Mouse (Mus musculus) limb, embryonic 12.5 days (tissue): ENCODE measurements around the gene Nrip3. TPM values are rescaled to one million over a fixed set of nuclear protein-coding genes. Genes with fewer than 3 reads are reported as not detected.

Experiments used
- ATAC-seq: fragments of 200-750 bp; cut with Nextera tagmentation; 2 replicates; pipeline ENCODE4 v1.8.0; 2017; ENCODE audit warnings: low read depth, moderate TSS enrichment; ENCODE audit not compliant: insufficient number of reproducible peaks, insufficient read depth, low FRiP score, low TSS enrichment
- H3K27ac ChIP-seq: fragments of 300-500 bp; sonication (generic); 2 replicates; pipeline ENCODE4 v1.5.1; 2016; ENCODE audit warnings: mild to moderate bottlenecking, moderate library complexity
- H3K27me3 ChIP-seq: fragments of 300-500 bp; sonication (generic); 2 replicates; pipeline ENCODE4 v1.6.1; 2016; ENCODE audit warnings: mild to moderate bottlenecking, moderate library complexity
- H3K36me3 ChIP-seq: fragments of 300-500 bp; sonication (generic); 2 replicates; pipeline ENCODE4 v1.6.1; 2016; ENCODE audit warnings: mild to moderate bottlenecking, moderate library complexity
- H3K4me1 ChIP-seq: fragments of 300-500 bp; sonication (generic); replicated peaks from 2 replicates; pipeline ENCODE4 v1.6.1; 2016
- H3K4me2 ChIP-seq: fragments of 300-500 bp; sonication (generic); 2 replicates; pipeline ENCODE4 v1.6.1; 2016; ENCODE audit warnings: mild to moderate bottlenecking, moderate library complexity
- H3K4me3 ChIP-seq: fragments of 300-500 bp; sonication (generic); replicated peaks from 2 replicates; pipeline ENCODE4 v1.5.1; 2016; ENCODE audit warnings: mild to moderate bottlenecking
- H3K9ac ChIP-seq: fragments of 300-500 bp; sonication (generic); replicated peaks from 2 replicates; pipeline ENCODE4 v1.6.1; 2016; ENCODE audit warnings: mild to moderate bottlenecking, moderate library complexity
- H3K9me3 ChIP-seq: fragments of 300-500 bp; sonication (generic); 2 replicates; pipeline ENCODE4 v1.6.1; 2016; ENCODE audit warnings: mild to moderate bottlenecking, moderate library complexity
- WGBS: fragments of 180-500 bp; shearing (Covaris S2); methylation state at CpG from one replicate; pipeline ENCODE4 v1.1.7; 2016; 5-methylcytosine and 5-hydroxymethylcytosine counted together
- polyA plus RNA-seq: library from polyadenylated mRNA; unstranded; fragments of >200 nt; fragmentation: Nextera tagmentation; extraction: Ambion mirVana; gene quantifications from 2 replicates; pipeline ENCODE4 v1.2.1, GENCODE M21; 2016

Gene Nrip3
- polyA plus RNA-seq, 1 experiment from 2014 or later: 0.16 TPM

DNA sequence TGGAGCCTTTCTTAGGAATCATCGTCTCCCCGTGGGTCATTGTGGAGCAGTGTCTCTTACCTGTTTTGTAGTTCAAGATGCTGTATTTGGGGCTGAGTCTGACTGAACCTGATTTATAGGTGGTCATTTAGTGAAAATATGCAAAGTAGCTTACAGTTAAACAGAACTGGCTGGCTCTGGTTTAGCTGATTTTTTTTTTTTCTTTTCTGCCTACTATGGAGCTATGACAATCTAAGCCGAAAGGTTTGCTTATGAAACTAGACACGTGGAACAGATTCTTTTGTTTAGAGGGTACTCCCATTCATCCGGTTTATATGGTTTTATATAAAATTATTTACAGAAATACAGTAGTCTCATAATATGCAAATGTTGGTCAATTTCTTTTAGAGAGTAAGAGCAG is 50.2 kb downstream of the Nrip3 start, which contains the start of gene Ascl3:
TSS of gene Ascl3 (minus strand) at position 101 of the 400 bp plus-strand sequence.
- Histone ChIP-seq H3K4me1 (no peaks in the 10 kb centered on the region), H3K36me3 (peaks cover 8% of the 10 kb centered on the region; the same call in 1 of the 2 replicates), H3K9ac (no peak within 1 kb of the TSS), H3K4me2 (no peak within 1 kb of the TSS), H3K27me3 (peaks cover 5% of the 10 kb centered on the region; the same call in 1 of the 2 replicates), H3K4me3 (no peak within 1 kb of the TSS), H3K27ac (no peak within 1 kb of the TSS), H3K9me3 (no peaks in the 10 kb centered on the region)
- 87% methylated on average over 5 of the region's 5 CpGs for WGBS
- ATAC-seq: no peak

DNA sequence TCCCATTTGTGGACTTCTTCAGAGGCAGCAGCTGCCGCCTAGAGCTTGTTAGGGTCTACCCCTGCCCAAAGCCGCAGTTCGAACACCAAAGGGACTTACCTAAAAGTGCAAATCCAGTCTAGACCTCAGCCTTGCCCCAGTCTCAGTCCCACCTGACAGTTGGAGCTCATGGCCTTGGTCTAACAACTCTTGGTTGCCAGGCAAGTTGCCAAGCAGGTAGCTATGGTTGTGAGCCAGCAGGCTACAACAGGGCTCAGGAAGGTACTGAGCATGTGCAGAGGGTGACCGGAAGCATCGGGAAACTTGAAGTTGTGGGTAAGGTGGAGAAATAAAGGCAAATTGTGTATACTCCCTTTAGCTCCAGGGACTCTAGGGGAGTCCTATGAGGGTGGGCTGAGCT is 58.1 kb downstream of the Nrip3 start, which contains the start of gene BC051019:
TSS of gene BC051019 (minus strand) at position 154 of the 400 bp plus-strand sequence.
- Histone ChIP-seq H3K4me1 (no peaks in the 10 kb centered on the region), H3K27ac (no peak within 1 kb of the TSS), H3K4me3 (no peak within 1 kb of the TSS), H3K9ac (no peak within 1 kb of the TSS), H3K4me2 (no peak within 1 kb of the TSS), H3K36me3 (no peaks in the 10 kb centered on the region), H3K27me3 (peaks cover 5% of the 10 kb centered on the region; the same call in 1 of the 2 replicates), H3K9me3 (0 out of 2 replicates have a peak, but pooled peaks cover 4% of the 10 kb centered on the region)
- WGBS: 93% methylated on average over 5 of the region's 5 CpGs
- ATAC-seq: no peak

GRCm38 (mm10) chr7:109723114-109723513 is 58.7 kb downstream of the Nrip3 start:
- Histone ChIP-seq H3K36me3 (no peaks in the 10 kb centered on the region), H3K9ac (no peak overlapping the region), H3K27ac (no peak overlapping the region), H3K27me3 (peaks cover 5% of the 10 kb centered on the region; the same call in 1 of the 2 replicates), H3K4me3 (no peak overlapping the region), H3K4me1 (no peaks in the 10 kb centered on the region), H3K4me2 (no peak overlapping the region), H3K9me3 (0 out of 2 replicates have a peak, but pooled peaks cover 4% of the 10 kb centered on the region)
- ATAC-seq: no peak
- 95% methylated on average over 8 of the region's 8 CpGs for WGBS

- no peaks in the 10 kb centered on the region for H3K36me3 ChIP-seq
- peaks cover 2% of the 10 kb centered on the region; the same call in 1 of the 2 replicates for H3K27me3 ChIP-seq
- no peak for ATAC-seq
- no peak overlapping the region for H3K9ac ChIP-seq
- no peak overlapping the region for H3K4me3 ChIP-seq
- H3K27ac ChIP-seq: no peak overlapping the region
- H3K9me3 ChIP-seq: 0 out of 2 replicates have a peak, but pooled peaks cover 4% of the 10 kb centered on the region
- no peak overlapping the region for H3K4me2 ChIP-seq
- H3K4me1 ChIP-seq: no peaks in the 10 kb centered on the region
- 92% methylated on average over 2 of the region's 2 CpGs for WGBS
Observed at GRCm38 (mm10) chr7:109722618-109723017, 59.2 kb downstream of the Nrip3 start.

DNA sequence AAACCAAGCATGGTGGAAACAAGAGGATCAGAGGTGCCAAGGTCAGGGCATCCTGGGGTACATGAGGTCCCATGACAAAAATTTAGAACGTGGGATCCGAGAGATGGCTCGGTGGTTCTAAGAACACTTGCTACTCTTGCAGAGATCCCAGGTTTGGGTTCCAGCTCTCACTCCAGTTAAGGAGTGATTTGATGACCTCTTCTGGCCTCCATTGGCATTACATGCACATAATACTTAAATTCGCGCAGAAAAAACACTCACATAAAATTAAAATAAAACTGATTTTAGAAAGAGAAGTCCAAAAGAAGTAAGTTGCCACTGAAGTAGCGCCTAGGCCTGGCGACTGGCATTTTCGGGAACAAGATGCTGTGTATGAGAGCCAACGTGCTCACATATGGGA is 62.5 kb downstream of the Nrip3 start:
- Histone ChIP-seq H3K27ac (no peak overlapping the region), H3K9ac (no peak overlapping the region), H3K9me3 (0 out of 2 replicates have a peak, but pooled peaks cover 4% of the 10 kb centered on the region), H3K27me3 (no peaks in the 10 kb centered on the region), H3K36me3 (no peaks in the 10 kb centered on the region), H3K4me3 (no peak overlapping the region), H3K4me1 (no peaks in the 10 kb centered on the region), H3K4me2 (no peak overlapping the region)
- 67% methylated on average over 9 of the region's 9 CpGs for WGBS
- no peak for ATAC-seq

DNA sequence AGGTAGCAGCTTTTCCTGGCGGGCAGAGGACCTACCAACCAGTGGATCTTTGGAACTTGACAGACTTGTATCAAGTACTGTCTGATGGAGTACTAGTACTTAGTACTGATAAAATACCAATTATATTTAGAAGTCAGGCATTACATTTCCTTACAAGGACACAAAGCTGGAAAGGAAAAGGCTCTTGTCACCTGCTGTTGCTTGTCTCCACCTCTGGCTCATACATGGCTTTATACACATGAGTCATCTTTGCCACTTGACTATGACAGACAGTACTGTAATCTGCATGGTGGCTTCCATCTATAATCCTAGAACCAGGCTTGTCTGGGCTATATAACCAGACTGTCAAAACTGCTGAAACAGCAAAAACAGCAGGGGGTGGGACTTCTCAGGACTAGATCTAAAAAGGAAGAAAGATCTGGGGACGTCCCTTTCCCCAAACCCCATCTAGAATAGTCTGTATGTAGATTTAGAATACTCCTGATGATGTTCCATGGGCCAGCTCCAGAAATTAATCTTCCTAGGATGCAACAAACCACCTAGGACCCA is 68.3 kb downstream of the Nrip3 start:
- Histone ChIP-seq H3K27me3 (no peaks in the 10 kb centered on the region), H3K36me3 (peaks cover 38% of the 10 kb centered on the region), H3K27ac (no peak overlapping the region), H3K4me1 (peaks cover 7% of the 10 kb centered on the region), H3K4me2 (no peak overlapping the region), H3K9me3 (no peaks in the 10 kb centered on the region), H3K9ac (no peak overlapping the region), H3K4me3 (no peak overlapping the region)
- 89% methylated on average over 2 of the region's 2 CpGs for WGBS
- no peak for ATAC-seq

DNA sequence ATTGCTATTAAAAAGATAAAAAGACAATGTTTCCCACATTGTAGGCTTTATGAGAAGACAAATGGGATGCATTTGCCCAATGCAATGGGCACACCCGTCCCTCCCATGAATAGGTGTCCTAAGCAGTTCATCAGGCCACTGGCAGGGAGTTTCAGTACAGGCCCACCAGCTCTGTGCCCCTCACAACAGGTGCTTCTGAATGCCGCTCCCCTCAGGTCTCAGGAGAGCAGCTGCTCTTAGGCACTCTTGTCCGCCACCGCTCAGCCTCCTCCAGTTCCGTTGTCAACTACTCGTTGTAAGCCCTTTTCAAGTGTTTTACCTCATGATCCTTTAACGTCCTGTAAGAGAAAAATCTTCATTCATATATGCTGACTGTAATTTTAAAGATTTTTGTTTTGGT is 69.6 kb downstream of the Nrip3 start:
- H3K4me3 ChIP-seq: no peak overlapping the region
- no peaks in the 10 kb centered on the region for H3K27me3 ChIP-seq
- WGBS: 84% methylated on average over 7 of the region's 7 CpGs
- peaks cover 10% of the 10 kb centered on the region for H3K4me1 ChIP-seq
- no peak for ATAC-seq
- H3K9me3 ChIP-seq: no peaks in the 10 kb centered on the region
- H3K27ac ChIP-seq: no peak overlapping the region
- no peak overlapping the region for H3K4me2 ChIP-seq
- peaks cover 38% of the 10 kb centered on the region for H3K36me3 ChIP-seq
- no peak overlapping the region for H3K9ac ChIP-seq

DNA sequence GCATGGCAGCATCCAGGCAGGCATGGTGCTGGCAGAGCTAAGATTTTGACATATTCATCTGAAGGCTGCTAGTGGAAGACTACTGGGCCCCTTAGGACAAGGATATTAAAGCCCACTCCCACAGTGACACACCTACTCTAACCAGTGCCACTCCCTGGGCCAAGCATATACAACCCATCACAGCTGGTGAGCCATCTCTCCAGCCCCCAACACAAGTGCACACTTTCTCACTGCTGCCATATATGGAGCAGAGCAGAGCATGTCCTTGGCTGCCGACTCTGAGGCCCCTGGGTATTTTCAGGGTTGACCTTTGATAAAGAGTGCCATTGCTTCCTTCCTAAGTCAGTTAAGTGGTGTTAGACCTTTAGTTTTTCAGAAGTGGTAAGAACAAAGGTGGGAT is 71.8 kb downstream of the Nrip3 start:
- Histone ChIP-seq H3K4me3 (no peak overlapping the region), H3K9me3 (no peaks in the 10 kb centered on the region), H3K27me3 (no peaks in the 10 kb centered on the region), H3K4me2 (no peak overlapping the region), H3K9ac (no peak overlapping the region), H3K4me1 (peaks cover 10% of the 10 kb centered on the region), H3K27ac (no peak overlapping the region), H3K36me3 (peaks cover 38% of the 10 kb centered on the region)
- ATAC-seq: no peak
- 73% methylated on average over 1 of the region's 1 CpGs for WGBS

GRCm38 (mm10) chr7:109708961-109709382 is 72.9 kb downstream of the Nrip3 start:
- H3K9ac ChIP-seq: no peak overlapping the region
- H3K36me3 ChIP-seq: peaks cover 38% of the 10 kb centered on the region
- 41% methylated on average over 3 of the region's 3 CpGs for WGBS
- H3K27me3 ChIP-seq: no peaks in the 10 kb centered on the region
- no peaks in the 10 kb centered on the region for H3K9me3 ChIP-seq
- no peak overlapping the region for H3K4me3 ChIP-seq
- H3K27ac ChIP-seq: peak overlapping the region; percentile 62; the same call in 1 of the 2 replicates
- ATAC-seq: no peak
- no peak overlapping the region for H3K4me2 ChIP-seq
- H3K4me1 ChIP-seq: peaks cover 15% of the 10 kb centered on the region

Other genes with a start within 250 kb of the Nrip3 start
- gene St5, start 78.4 kb downstream of the Nrip3 start, polyA plus RNA-seq: 43.4 and 46.7 TPM in 2 replicates
- gene Akip1, start 78.3 kb downstream of the Nrip3 start, polyA plus RNA-seq: 24.2 and 26.0 TPM in 2 replicates
- 0.13 and 0.23 TPM in 2 replicates for gene BC051019, start 58.2 kb downstream of the Nrip3 start, polyA plus RNA-seq
- not detected in 2 replicates for gene Ascl3, start 50.3 kb downstream of the Nrip3 start, polyA plus RNA-seq
- gene Tmem9b, start 29.1 kb downstream of the Nrip3 start, polyA plus RNA-seq: 25.8 and 28.0 TPM in 2 replicates
- 0.81 and 1.0 TPM in 2 replicates for gene Scube2, start 83.7 kb upstream of the Nrip3 start, polyA plus RNA-seq
- gene Dennd5a, start 178.4 kb upstream of the Nrip3 start, polyA plus RNA-seq: 40.7 and 48.4 TPM in 2 replicates
- 78.0 and 79.5 TPM in 2 replicates for gene Tmem41b, start 204.9 kb upstream of the Nrip3 start, polyA plus RNA-seq
- 44.2 and 46.5 TPM in 2 replicates for gene Ipo7, start 236.2 kb upstream of the Nrip3 start, polyA plus RNA-seq